Mouse (Mus musculus): ENCODE results near the gene Gimap4. TPM values are rescaled to one million over a fixed set of nuclear protein-coding genes. Genes with fewer than 3 reads are reported as not detected.

The Gimap4 gene
- polyA plus RNA-seq (2016; fragmentation: Nextera tagmentation; extraction: Ambion mirVana), result 3.1 and 4.3 TPM in 2 replicates

GRCm38 (mm10) chr6:48684319-48684718, at the start of gene Gimap4:
TSS of gene Gimap4 (plus strand) at chr6:48684549.
- H3K4me2 ChIP-seq (replicated peaks), result no peak within 1 kb of the TSS
- WGBS, result 78% methylated on average over 5 of the region's 5 CpGs
- H3K4me3 ChIP-seq, result no peak within 1 kb of the TSS
- H3K4me1 ChIP-seq, result no peaks in the 10 kb centered on the region
- no peaks in the 10 kb centered on the region for H3K9me3 ChIP-seq
- H3K27ac ChIP-seq, result no peak within 1 kb of the TSS
- H3K27me3 ChIP-seq (replicated peaks), result no peaks in the 10 kb centered on the region
- H3K9ac ChIP-seq, result no peak within 1 kb of the TSS
- H3K36me3 ChIP-seq, result no peaks in the 10 kb centered on the region
- no peak for ATAC-seq (ENCODE audit: low FRiP score, low read depth)

- Histone ChIP-seq H3K4me1 (no peaks in the 10 kb centered on the region), H3K27me3 (replicated peaks) (peaks cover 4% of the 10 kb centered on the region), H3K4me2 (replicated peaks) (no peak overlapping the region), H3K36me3 (no peaks in the 10 kb centered on the region), H3K9me3 (no peaks in the 10 kb centered on the region), H3K27ac (no peak overlapping the region), H3K9ac (no peak overlapping the region), H3K4me3 (no peak overlapping the region)
- ATAC-seq (ENCODE audit: low FRiP score, low read depth), result no peak
- WGBS, result 89% methylated on average over 2 of the region's 2 CpGs
Observed at GRCm38 (mm10) chr6:48635105-48635504, 49.2 kb upstream of the Gimap4 start.

GRCm38 (mm10) chr6:48636515-48636914, 47.8 kb upstream of the Gimap4 start:
- no peak for ATAC-seq (ENCODE audit: low FRiP score, low read depth)
- WGBS, result 36% methylated on average over 6 of the region's 6 CpGs
- no peaks in the 10 kb centered on the region for H3K27me3 ChIP-seq (replicated peaks)
- H3K9ac ChIP-seq, result no peak overlapping the region
- no peaks in the 10 kb centered on the region for H3K9me3 ChIP-seq
- H3K4me1 ChIP-seq, result no peaks in the 10 kb centered on the region
- no peak overlapping the region for H3K4me2 ChIP-seq (replicated peaks)
- no peak overlapping the region for H3K4me3 ChIP-seq
- H3K36me3 ChIP-seq, result no peaks in the 10 kb centered on the region
- no peak overlapping the region for H3K27ac ChIP-seq

DNA sequence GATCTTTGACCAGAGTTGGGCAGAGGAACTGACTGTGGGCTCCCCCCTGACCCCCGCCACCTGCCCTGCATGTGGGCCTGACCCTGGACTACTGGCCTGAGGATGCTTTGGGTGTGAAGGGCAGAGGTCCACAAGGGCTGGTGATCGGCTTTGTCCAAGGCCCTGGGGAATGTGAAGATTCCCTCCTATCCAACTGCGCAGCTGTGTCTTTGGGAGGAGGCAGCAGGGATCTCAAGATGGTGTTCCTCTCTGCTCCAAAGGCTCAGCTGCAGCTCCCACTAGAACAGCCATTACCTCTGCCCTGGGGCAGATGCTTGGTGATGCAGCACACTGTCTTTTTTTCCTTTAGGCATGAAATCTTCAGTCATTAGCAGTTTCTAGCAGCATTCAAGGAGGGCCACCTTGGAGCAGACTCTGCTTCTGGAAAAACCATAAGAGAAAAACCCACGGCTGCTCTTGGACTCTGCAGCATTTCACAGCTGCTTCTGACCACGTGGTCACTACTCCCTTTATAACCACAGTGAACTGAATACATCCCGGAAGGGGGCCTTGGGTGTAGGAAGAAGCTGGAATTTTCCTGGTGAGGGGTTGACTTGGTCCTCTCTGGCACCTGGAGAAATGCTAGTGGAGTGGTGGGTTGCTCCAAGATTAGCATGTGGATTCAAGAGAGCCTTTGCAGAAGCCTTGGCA, 46.4 kb upstream of the Gimap4 start:
- 69% methylated on average over 6 of the region's 6 CpGs for WGBS
- ATAC-seq (ENCODE audit: low FRiP score, low read depth), result no peak

GRCm38 (mm10) chr6:48638553-48638952, 45.8 kb upstream of the Gimap4 start:
- H3K27me3 ChIP-seq (replicated peaks), result no peaks in the 10 kb centered on the region
- no peaks in the 10 kb centered on the region for H3K36me3 ChIP-seq
- H3K27ac ChIP-seq, result no peak overlapping the region
- ATAC-seq (ENCODE audit: low FRiP score, low read depth), result no peak
- H3K4me2 ChIP-seq (replicated peaks), result no peak overlapping the region
- no peak overlapping the region for H3K9ac ChIP-seq
- 83% methylated on average over 2 of the region's 2 CpGs for WGBS
- H3K4me3 ChIP-seq, result no peak overlapping the region
- H3K4me1 ChIP-seq, result no peaks in the 10 kb centered on the region
- no peaks in the 10 kb centered on the region for H3K9me3 ChIP-seq

More for the DNA sequence above, 46.4 kb upstream of the Gimap4 start:
- no peak overlapping the region for H3K4me3 ChIP-seq
- no peaks in the 10 kb centered on the region for H3K9me3 ChIP-seq
- no peaks in the 10 kb centered on the region for H3K27me3 ChIP-seq (replicated peaks)
- H3K4me2 ChIP-seq (replicated peaks), result no peak overlapping the region
- no peak overlapping the region for H3K27ac ChIP-seq
- H3K9ac ChIP-seq, result no peak overlapping the region
- H3K36me3 ChIP-seq, result no peaks in the 10 kb centered on the region
- no peaks in the 10 kb centered on the region for H3K4me1 ChIP-seq

GRCm38 (mm10) chr6:48641391-48641790, 43.0 kb upstream of the Gimap4 start:
- Histone ChIP-seq H3K9ac (no peak overlapping the region), H3K4me2 (replicated peaks) (no peak overlapping the region), H3K4me1 (no peaks in the 10 kb centered on the region), H3K4me3 (no peak overlapping the region), H3K27ac (no peak overlapping the region), H3K36me3 (no peaks in the 10 kb centered on the region), H3K27me3 (replicated peaks) (no peaks in the 10 kb centered on the region), H3K9me3 (no peaks in the 10 kb centered on the region)
- WGBS, result 78% methylated on average over 6 of the region's 6 CpGs
- no peak for ATAC-seq (ENCODE audit: low FRiP score, low read depth)

GRCm38 (mm10) chr6:48642764-48643292, 41.5 kb upstream of the Gimap4 start:
- Histone ChIP-seq H3K9me3 (no peaks in the 10 kb centered on the region), H3K4me2 (replicated peaks) (no peak overlapping the region), H3K4me3 (no peak overlapping the region), H3K4me1 (no peaks in the 10 kb centered on the region), H3K27me3 (replicated peaks) (no peaks in the 10 kb centered on the region), H3K27ac (no peak overlapping the region), H3K9ac (no peak overlapping the region), H3K36me3 (no peaks in the 10 kb centered on the region)
- WGBS, result 21% methylated on average over 4 of the region's 4 CpGs
- ATAC-seq (ENCODE audit: low FRiP score, low read depth), result 0 out of 2 replicates have a peak, but pooled peaks have one; percentile 56

DNA sequence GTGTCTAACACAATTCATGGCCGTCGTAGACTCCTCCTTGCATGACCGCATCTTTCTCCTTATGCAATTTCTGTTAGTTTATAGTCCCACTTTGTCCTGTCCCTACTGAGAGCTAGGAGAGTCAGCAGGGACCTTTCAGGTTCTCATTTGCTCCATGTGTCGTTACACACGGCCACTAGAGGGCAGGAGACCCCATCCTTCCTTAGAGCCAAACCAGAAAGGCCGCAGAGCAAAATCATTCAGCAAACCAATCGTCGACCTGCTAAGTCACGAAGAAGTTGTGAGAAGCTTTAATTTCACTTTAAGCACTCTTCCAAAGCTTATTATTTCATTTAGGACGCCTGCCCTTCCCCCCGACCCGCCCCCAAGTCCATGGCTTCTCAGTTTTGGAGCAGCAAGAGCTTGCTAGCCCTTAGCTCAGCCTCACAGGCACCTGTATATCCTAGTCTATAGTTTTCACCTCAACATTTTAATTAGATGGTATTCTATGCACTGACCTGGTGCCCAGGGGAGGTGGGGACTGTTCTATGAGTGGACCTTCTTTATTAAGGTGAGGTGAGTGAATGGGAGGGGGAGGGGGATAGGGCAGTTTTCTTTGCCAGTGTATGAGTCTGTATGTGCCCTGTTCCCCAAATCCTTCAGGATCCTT, 38.6 kb upstream of the Gimap4 start:
- Histone ChIP-seq H3K4me1 (no peaks in the 10 kb centered on the region), H3K9ac (no peak overlapping the region), H3K27me3 (replicated peaks) (no peaks in the 10 kb centered on the region), H3K4me2 (replicated peaks) (no peak overlapping the region), H3K9me3 (no peaks in the 10 kb centered on the region), H3K27ac (no peak overlapping the region), H3K36me3 (no peaks in the 10 kb centered on the region), H3K4me3 (no peak overlapping the region)
- ATAC-seq (ENCODE audit: low FRiP score, low read depth), result 0 out of 2 replicates have a peak, but pooled peaks have one; percentile 33
- WGBS, result 18% methylated on average over 12 of the region's 12 CpGs

DNA sequence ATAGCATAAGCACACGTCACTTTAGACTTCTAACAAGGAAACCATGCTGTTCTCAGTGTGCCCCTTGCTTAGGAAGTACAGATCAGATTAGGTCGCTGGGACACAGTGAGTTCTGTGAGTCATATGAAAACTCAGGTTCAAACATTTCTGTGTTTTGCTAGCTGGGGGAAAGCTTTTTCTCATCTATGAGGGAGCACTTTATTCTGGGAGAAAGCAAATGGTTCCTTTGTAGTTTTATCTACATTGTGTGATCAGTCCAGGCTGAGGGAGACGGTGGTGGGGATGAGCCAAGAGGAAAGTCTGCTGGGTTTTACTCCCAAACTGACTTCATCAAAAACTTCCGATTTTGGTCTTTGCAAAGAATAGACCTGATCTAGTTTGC, 38.0 kb upstream of the Gimap4 start:
- Histone ChIP-seq H3K4me1 (no peaks in the 10 kb centered on the region), H3K27me3 (replicated peaks) (no peaks in the 10 kb centered on the region), H3K9ac (no peak overlapping the region), H3K4me3 (no peak overlapping the region), H3K4me2 (replicated peaks) (no peak overlapping the region), H3K9me3 (no peaks in the 10 kb centered on the region), H3K27ac (no peak overlapping the region), H3K36me3 (no peaks in the 10 kb centered on the region)
- no peak for ATAC-seq (ENCODE audit: low FRiP score, low read depth)
- WGBS, result 82% methylated on average over 4 of the region's 4 CpGs

GRCm38 (mm10) chr6:48646995-48647394, 37.4 kb upstream of the Gimap4 start, which contains the start of gene Gimap8:
TSS of gene Gimap8 (plus strand) at chr6:48647234.
- no peak for ATAC-seq (ENCODE audit: low FRiP score, low read depth)
- no peaks in the 10 kb centered on the region for H3K27me3 ChIP-seq (replicated peaks)
- no peaks in the 10 kb centered on the region for H3K9me3 ChIP-seq
- H3K36me3 ChIP-seq, result no peaks in the 10 kb centered on the region
- H3K27ac ChIP-seq, result no peak within 1 kb of the TSS
- no peak within 1 kb of the TSS for H3K4me3 ChIP-seq
- H3K9ac ChIP-seq, result no peak within 1 kb of the TSS
- H3K4me2 ChIP-seq (replicated peaks), result no peak within 1 kb of the TSS
- no peaks in the 10 kb centered on the region for H3K4me1 ChIP-seq
- WGBS, result 47% methylated on average over 3 of the region's 3 CpGs

GRCm38 (mm10) chr6:48647611-48648010, 36.7 kb upstream of the Gimap4 start:
- Histone ChIP-seq H3K9ac (no peak overlapping the region), H3K36me3 (no peaks in the 10 kb centered on the region), H3K4me1 (no peaks in the 10 kb centered on the region), H3K4me2 (replicated peaks) (no peak overlapping the region), H3K27me3 (replicated peaks) (no peaks in the 10 kb centered on the region), H3K9me3 (no peaks in the 10 kb centered on the region), H3K27ac (no peak overlapping the region), H3K4me3 (no peak overlapping the region)
- 92% methylated on average over 2 of the region's 2 CpGs for WGBS
- ATAC-seq (ENCODE audit: low FRiP score, low read depth), result no peak

GRCm38 (mm10) chr6:48648779-48649178, 35.6 kb upstream of the Gimap4 start:
- no peak overlapping the region for H3K9ac ChIP-seq

More at GRCm38 (mm10) chr6:48648779-48649178, 35.6 kb upstream of the Gimap4 start:
- H3K4me2 ChIP-seq (replicated peaks), result no peak overlapping the region
- no peak overlapping the region for H3K27ac ChIP-seq
- H3K4me3 ChIP-seq, result no peak overlapping the region
- H3K4me1 ChIP-seq, result no peaks in the 10 kb centered on the region
- ATAC-seq (ENCODE audit: low FRiP score, low read depth), result no peak
- H3K27me3 ChIP-seq (replicated peaks), result no peaks in the 10 kb centered on the region
- H3K9me3 ChIP-seq, result no peaks in the 10 kb centered on the region
- no peaks in the 10 kb centered on the region for H3K36me3 ChIP-seq
- WGBS, result 85% methylated on average over 4 of the region's 4 CpGs

Measured in neural tube, embryonic 12.5 days (tissue).